Mouse (Mus musculus): Measurements from ENCODE around the gene Arhgef16. TPM values are rescaled to one million over a fixed set of nuclear protein-coding genes. Genes with fewer than 3 reads are reported as not detected.

The Arhgef16 gene
- polyA plus RNA-seq, 1 experiment, result 12.3 TPM

DNA sequence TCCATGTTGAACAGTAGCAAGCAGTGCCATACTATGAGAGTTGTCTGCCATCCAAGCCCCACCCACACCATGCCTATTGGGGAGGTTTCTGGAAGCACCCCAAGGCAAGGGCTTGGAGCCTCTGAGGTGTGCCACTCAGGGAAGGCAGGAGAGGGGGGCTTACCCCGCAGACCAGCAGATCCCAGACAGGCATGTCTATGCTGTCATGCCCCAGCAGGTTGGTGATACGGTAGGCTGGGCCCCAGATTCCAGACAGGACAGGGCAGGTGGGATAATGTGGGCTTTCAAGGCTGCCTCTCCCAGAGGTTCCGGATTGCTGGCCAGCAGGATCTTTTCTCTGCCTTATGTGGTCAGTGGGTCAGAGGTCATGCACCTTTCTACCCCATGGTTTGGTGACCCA is 65.5 kb downstream of the Arhgef16 start:
- TF ChIP-seq POLR2A (IDR thresholded peaks at IDR 0.05; ENCODE audit: control insufficient read depth, extremely low read depth, insufficient read depth, low read length, poor library complexity), result no peak
- TF ChIP-seq CTCF (IDR thresholded peaks at IDR 0.05; ENCODE audit: borderline replicate concordance, control insufficient read depth, extremely low read depth, insufficient read depth, low read length, poor library complexity), result no peak
- H3K4me3 ChIP-seq (ENCODE audit: control insufficient read depth, insufficient read depth, low read length), result no peak overlapping the region
- no peaks in the 10 kb centered on the region for H3K4me1 ChIP-seq (replicated peaks; ENCODE audit: control insufficient read depth, insufficient read depth, low read length)
- no peaks in the 10 kb centered on the region for H3K27me3 ChIP-seq (ENCODE audit: control insufficient read depth, insufficient read depth, low read length)
- H3K27ac ChIP-seq (ENCODE audit: control insufficient read depth, insufficient read depth, low read length), result no peak overlapping the region
- 92% methylated on average over 3 of the region's 3 CpGs for WGBS
- no peaks in the 10 kb centered on the region for H3K36me3 ChIP-seq (ENCODE audit: control insufficient read depth, insufficient read depth, low read length)
- DNase-seq, result no peak

DNA sequence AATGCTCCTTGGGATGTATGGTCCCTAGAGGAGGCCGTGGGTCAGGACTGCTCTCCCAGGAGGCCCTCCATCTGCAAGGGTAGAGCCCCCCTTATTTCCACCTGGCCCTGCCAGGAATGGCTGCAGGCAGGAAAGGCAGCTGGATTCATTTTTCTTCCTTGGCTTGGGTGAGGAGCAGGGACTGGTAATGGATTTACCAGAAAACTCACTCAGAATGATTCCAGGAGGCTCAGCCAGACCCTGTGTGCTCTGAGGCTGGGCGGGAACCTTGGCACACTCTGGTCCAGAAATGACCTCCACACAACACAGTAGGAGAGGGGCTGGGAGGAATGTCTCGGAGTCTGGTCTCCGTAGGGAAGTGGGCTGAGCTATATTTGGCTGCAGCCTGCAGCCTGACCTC is 69.2 kb downstream of the Arhgef16 start:
- H3K27ac ChIP-seq (ENCODE audit: control insufficient read depth, insufficient read depth, low read length), result no peak overlapping the region
- no peak for TF ChIP-seq POLR2A (IDR thresholded peaks at IDR 0.05; ENCODE audit: control insufficient read depth, extremely low read depth, insufficient read depth, low read length, poor library complexity)
- no peaks in the 10 kb centered on the region for H3K27me3 ChIP-seq (ENCODE audit: control insufficient read depth, insufficient read depth, low read length)
- H3K4me3 ChIP-seq (ENCODE audit: control insufficient read depth, insufficient read depth, low read length), result no peak overlapping the region
- 83% methylated on average over 4 of the region's 4 CpGs for WGBS
- H3K4me1 ChIP-seq (replicated peaks; ENCODE audit: control insufficient read depth, insufficient read depth, low read length), result no peaks in the 10 kb centered on the region
- no peak for DNase-seq
- no peaks in the 10 kb centered on the region for H3K36me3 ChIP-seq (ENCODE audit: control insufficient read depth, insufficient read depth, low read length)

DNA sequence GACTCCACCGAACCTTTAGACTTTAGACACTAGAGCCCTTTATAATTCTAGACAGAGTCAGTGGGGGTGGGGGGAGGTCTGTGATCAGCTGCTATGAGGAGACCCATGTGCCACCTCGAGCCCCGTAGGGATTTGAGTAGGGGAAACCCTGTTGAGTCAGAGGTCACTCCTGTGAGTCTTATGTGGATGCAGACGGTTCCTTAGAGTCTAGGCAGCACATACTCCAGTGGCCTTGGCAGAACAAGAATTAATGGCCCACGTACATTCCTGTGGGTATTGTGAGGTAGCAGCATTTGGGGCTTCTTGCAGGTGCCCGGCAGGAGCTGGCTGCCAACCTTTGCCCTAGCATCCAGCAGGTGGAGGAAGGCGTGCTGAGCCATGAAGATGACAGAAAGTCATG is 70.1 kb downstream of the Arhgef16 start:
- H3K27me3 ChIP-seq (ENCODE audit: control insufficient read depth, insufficient read depth, low read length), result no peaks in the 10 kb centered on the region
- no peaks in the 10 kb centered on the region for H3K4me1 ChIP-seq (replicated peaks; ENCODE audit: control insufficient read depth, insufficient read depth, low read length)
- DNase-seq, result no peak
- H3K36me3 ChIP-seq (ENCODE audit: control insufficient read depth, insufficient read depth, low read length), result no peaks in the 10 kb centered on the region
- H3K4me3 ChIP-seq (ENCODE audit: control insufficient read depth, insufficient read depth, low read length), result no peak overlapping the region
- H3K27ac ChIP-seq (ENCODE audit: control insufficient read depth, insufficient read depth, low read length), result no peak overlapping the region
- 76% methylated on average over 7 of the region's 7 CpGs for WGBS
- TF ChIP-seq POLR2A (IDR thresholded peaks at IDR 0.05; ENCODE audit: control insufficient read depth, extremely low read depth, insufficient read depth, low read length, poor library complexity) (no peak), CTCF (IDR thresholded peaks at IDR 0.05; ENCODE audit: borderline replicate concordance, control insufficient read depth, extremely low read depth, insufficient read depth, low read length, poor library complexity) (no peak)

DNA sequence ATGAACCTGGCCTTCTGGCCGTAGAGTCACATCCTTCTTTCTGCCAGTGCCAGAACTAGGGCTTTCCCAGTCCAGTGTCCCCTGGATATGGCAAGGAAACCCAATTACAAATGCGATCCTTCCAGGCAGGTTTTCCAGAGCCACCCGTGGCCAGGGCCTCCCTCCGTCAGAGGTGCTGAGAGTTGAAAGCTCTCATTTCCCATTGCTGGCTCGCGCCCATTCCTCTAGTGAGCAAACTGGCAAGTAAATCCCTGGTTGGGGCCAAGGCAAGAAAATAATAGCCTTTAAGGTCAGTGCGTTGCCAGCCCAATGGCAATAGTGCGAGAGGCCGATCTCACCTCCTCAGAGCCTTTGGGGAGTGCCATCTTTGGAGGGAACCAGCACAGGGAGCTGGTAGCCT is 71.9 kb downstream of the Arhgef16 start:
- no peak for DNase-seq
- H3K36me3 ChIP-seq (ENCODE audit: control insufficient read depth, insufficient read depth, low read length), result no peaks in the 10 kb centered on the region
- no peak overlapping the region for H3K4me3 ChIP-seq (ENCODE audit: control insufficient read depth, insufficient read depth, low read length)
- no peak for TF ChIP-seq CTCF (IDR thresholded peaks at IDR 0.05; ENCODE audit: borderline replicate concordance, control insufficient read depth, extremely low read depth, insufficient read depth, low read length, poor library complexity)
- TF ChIP-seq POLR2A (IDR thresholded peaks at IDR 0.05; ENCODE audit: control insufficient read depth, extremely low read depth, insufficient read depth, low read length, poor library complexity), result no peak
- no peaks in the 10 kb centered on the region for H3K4me1 ChIP-seq (replicated peaks; ENCODE audit: control insufficient read depth, insufficient read depth, low read length)
- H3K27ac ChIP-seq (ENCODE audit: control insufficient read depth, insufficient read depth, low read length), result no peak overlapping the region
- no peaks in the 10 kb centered on the region for H3K27me3 ChIP-seq (ENCODE audit: control insufficient read depth, insufficient read depth, low read length)
- WGBS, result 95% methylated on average over 9 of the region's 9 CpGs

Other genes starting within 250 kb of the Arhgef16 start
- gene Trp73, start 161.5 kb downstream of the Arhgef16 start, polyA plus RNA-seq (2012; rRNA removed), result 1.0 and 1.4 TPM in 2 replicates
- 64.7 and 69.3 TPM in 2 replicates for gene Wrap73, start 159.3 kb downstream of the Arhgef16 start, polyA plus RNA-seq (2012; rRNA removed)
- 227 and 244 TPM in 2 replicates for gene Tprgl, start 141.0 kb downstream of the Arhgef16 start, polyA plus RNA-seq (2012; rRNA removed)
- gene Megf6, start 130.9 kb downstream of the Arhgef16 start, polyA plus RNA-seq (2012; rRNA removed), result 11.0 and 19.0 TPM in 2 replicates
- not detected in 2 replicates for gene B230104I21Rik, start 34.5 kb upstream of the Arhgef16 start, polyA plus RNA-seq (2012; rRNA removed)